Mouse (Mus musculus) cerebellum, adult (tissue): Measurements from ENCODE around the gene Olfr988.
"Not testable (repeated sequence)": the region's sequence is repeated elsewhere in the genome, so short reads cannot be mapped to it uniquely, and the experiment has no call there.

ENCODE experiments used
- ATAC-seq: cut with Nextera tagmentation; 2 replicates; pipeline ENCODE4 v1.9.2; 2017; ENCODE audit warnings: mild to moderate bottlenecking, moderate library complexity, mixed read lengths; ENCODE audit not compliant: insufficient number of reproducible peaks, low FRiP score, low TSS enrichment

The Olfr988 gene

GRCm38 (mm10) chr2:85363127-85363526 lies at the start of gene Olfr988:
Gene Olfr988 (minus strand): TSS chr2:85363227.
- not testable (repeated sequence) for ATAC-seq

DNA sequence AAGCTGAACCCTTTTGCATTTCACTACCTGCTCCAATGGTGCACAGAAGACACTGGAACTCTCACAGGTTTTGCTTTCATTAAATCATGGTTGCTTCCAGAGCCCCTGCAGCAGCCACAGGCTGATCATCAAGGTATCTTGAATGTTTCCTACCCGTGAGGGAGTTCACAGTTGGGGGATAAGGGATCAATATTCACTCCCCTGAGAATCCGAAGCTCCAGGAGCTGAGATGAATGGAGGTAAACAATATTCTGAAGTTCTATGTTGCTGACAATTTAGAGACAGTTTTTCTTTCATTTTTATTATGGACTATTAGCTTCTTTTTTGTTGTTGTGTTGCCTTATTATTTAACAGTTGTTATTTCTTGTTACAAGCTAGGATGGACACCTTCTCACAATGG lies 46.3 kb upstream of the Olfr988 start, which contains the start of gene Olfr992:
Olfr992 (minus strand) TSS at position 101 of the 400 bp plus-strand sequence.
- no peak for ATAC-seq

DNA sequence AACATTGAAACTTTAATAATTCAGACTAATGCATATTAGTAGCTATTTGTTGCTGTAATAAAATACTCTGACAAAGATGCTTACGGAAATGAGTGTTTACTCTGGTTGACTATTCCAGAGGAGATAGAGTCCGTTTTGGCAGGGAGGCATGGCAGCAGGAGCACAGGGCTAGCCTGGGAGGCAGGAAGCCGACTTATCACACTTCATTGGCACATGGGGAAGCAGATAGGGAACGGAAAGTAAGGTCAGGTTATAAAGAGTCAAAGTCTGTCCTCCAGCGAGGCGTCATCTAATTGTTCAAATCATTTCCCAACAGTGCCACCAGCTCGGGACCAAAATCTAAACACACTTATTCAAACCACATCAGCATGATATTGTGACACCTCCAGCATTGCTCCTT lies 23.1 kb downstream of the Olfr988 start:
- ATAC-seq = no peak

DNA sequence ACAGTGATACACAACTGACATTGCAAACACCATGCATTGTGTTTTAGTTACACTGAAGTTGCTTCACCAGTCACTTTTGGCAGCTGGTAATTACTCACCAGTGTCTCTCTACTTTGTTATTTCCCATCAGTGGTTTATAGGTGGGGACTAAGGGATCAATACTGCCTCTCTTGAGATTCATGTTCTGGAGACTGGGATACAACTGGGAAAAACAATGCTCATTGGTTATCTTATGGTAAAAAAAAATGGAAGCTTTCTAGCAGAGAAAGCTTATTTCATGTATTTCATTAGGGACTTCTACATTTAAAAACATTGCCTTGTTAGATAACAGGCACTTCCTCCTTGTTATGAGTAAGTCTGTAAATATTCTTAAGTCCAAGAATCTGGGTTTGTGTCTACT lies 23.8 kb downstream of the Olfr988 start, which contains the start of gene Olfr987:
Olfr987 (minus strand) TSS at position 101 of the 400 bp plus-strand sequence.
- not testable (repeated sequence) for ATAC-seq

GRCm38 (mm10) chr2:85319106-85319505 lies 43.9 kb downstream of the Olfr988 start:
- ATAC-seq = no peak
